Mouse (Mus musculus): Measurements from ENCODE around the gene Gm6337. TPM values are rescaled to one million over a fixed set of nuclear protein-coding genes. Genes with fewer than 3 reads are reported as not detected.

Gene Gm6337
- not detected for polyA plus RNA-seq (2017; shearing (Covaris generic))

GRCm38 (mm10) chr14:6058167-6058566, at the start of gene Gm6337:
Gm6337 (minus strand) TSS chr14:6058267.

GRCm38 (mm10) chr14:6093842-6094241, 35.8 kb upstream of the Gm6337 start, which contains the start of gene Gm8206:
Gm8206 (minus strand) TSS chr14:6093942.

Other genes with a start within 250 kb of the Gm6337 start
- gene Gm3424, start 227.9 kb downstream of the Gm6337 start, polyA plus RNA-seq (2017; shearing (Covaris generic)): not detected
- under 1 TPM; 0.12 to 0.53 TPM for gene Gm8237, start 177.9 kb downstream of the Gm6337 start, polyA plus RNA-seq (2017; shearing (Covaris generic))
- under 1 TPM; 0.56 to 0.69 TPM for gene Gm3248, start 96.5 kb downstream of the Gm6337 start, polyA plus RNA-seq (2017; shearing (Covaris generic))
- under 1 TPM in 1 of 2 experiments, not detected in 1; 0.33 TPM for gene Gm3453, start 79.1 kb downstream of the Gm6337 start, polyA plus RNA-seq (2017; shearing (Covaris generic))
- gene Gm8206, start 35.7 kb upstream of the Gm6337 start, polyA plus RNA-seq (2017; shearing (Covaris generic)): under 1 TPM; 0.16 to 0.26 TPM
- 1 to 10 TPM; 2.9 to 4.1 TPM for gene Gm3468, start 50.4 kb upstream of the Gm6337 start, polyA plus RNA-seq (2017; shearing (Covaris generic))
- under 1 TPM in 1 of 2 experiments, not detected in 1; 0.68 TPM for gene Gm3476, start 67.5 kb upstream of the Gm6337 start, polyA plus RNA-seq (2017; shearing (Covaris generic))
- gene Gm21560, start 161.0 kb upstream of the Gm6337 start, polyA plus RNA-seq (2017; shearing (Covaris generic)): under 1 TPM in 1 of 2 experiments, not detected in 1; 0.11 TPM
- gene Gm3411, start 229.0 kb upstream of the Gm6337 start, polyA plus RNA-seq (2017; shearing (Covaris generic)): 1 to 10 TPM; 1.4 to 2.8 TPM
- under 1 TPM in 1 of 2 experiments, not detected in 1; 0.34 TPM for gene Gm21103, start 246.6 kb upstream of the Gm6337 start, polyA plus RNA-seq (2017; shearing (Covaris generic))